Comparison of ENCODE assay signal across 9 mouse cellular contexts in the genomic region with DNA sequence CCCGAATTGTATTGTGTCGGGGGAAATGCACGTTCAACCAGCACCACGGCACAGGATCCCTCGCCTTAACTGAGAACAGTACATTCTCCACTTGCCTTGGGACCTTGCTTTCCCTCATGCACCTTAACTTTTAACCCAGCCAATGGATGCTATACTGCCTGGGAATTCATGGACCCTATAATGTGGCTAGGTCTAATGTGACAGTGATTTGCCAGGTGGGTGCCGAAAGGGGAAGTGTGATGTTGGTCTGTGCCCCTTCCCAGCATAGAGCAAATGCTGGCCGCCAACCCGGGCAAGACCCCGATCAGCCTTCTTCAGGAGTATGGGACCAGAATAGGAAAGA. TPM values are rescaled to one million over a fixed set of nuclear protein-coding genes. Genes with fewer than 3 reads are reported as not detected.
DNase-seq lines count a peak whose midpoint lies in the region; ATAC-seq and TF ChIP-seq lines count a peak whose summit lies in the region.
"Had no signal": no experiment of that assay in that cellular context is flagged by ENCODE, and none has a peak within 500 bp of the region (broad histone marks: within the 10 kb centered on the region; RNA-seq: fewer than 3 reads in every experiment).

No protein-coding gene starts in this region.

- TF ChIP-seq EP300 in liver, embryonic 14.5 days (IDR thresholded peaks at IDR 0.05; ENCODE audit: low read depth), result no peak

- no peak for DNase-seq in heart, embryonic 10.5 days (ENCODE audit: low spot score)
- DNase-seq in heart, postnatal 4 days, result no peak
- no peak for DNase-seq in liver, embryonic 14.5 days (ENCODE audit: low read depth in 3 of 3, low spot score in 3 of 3)
- no peak for DNase-seq in cerebellum, postnatal 14 days
- DNase-seq in gastrocnemius, postnatal 4 days (ENCODE audit: low spot score in 2 of 2), result no peak

- peak overlapping the region; percentile 83 for H3K9ac ChIP-seq in forebrain, embryonic 13.5 days
- peak overlapping the region; percentile 78 for H3K9ac ChIP-seq in liver, embryonic 14.5 days (replicated peaks)

- H3K4me1 ChIP-seq in heart, embryonic 10.5 days, result peaks cover 38% of the 10 kb centered on the region
- peaks cover 34% of the 10 kb centered on the region for H3K4me1 ChIP-seq in forebrain, embryonic 13.5 days
- H3K4me1 ChIP-seq in liver, embryonic 14.5 days (replicated peaks; ENCODE audit: control insufficient read depth in 2 of 2, insufficient read depth in 2 of 2, low read length in 1 of 2), result peaks cover 11 to 13% of the 10 kb centered on the region in 2 experiments

- peak overlapping the region; percentile 98 for H3K27ac ChIP-seq in heart, embryonic 10.5 days
- peak overlapping the region; percentile 97 for H3K27ac ChIP-seq in forebrain, embryonic 13.5 days
- peak overlapping the region; percentile 73 for H3K27ac ChIP-seq in liver, embryonic 14.5 days

- peak overlapping the region; percentile 81 for H3K4me2 ChIP-seq in forebrain, embryonic 13.5 days
- peak overlapping the region; percentile 93 for H3K4me2 ChIP-seq in liver, embryonic 14.5 days (ENCODE audit: low read depth)

- H3K27me3 ChIP-seq in heart, embryonic 10.5 days (ENCODE audit: insufficient read depth, poor library complexity, severe bottlenecking), result no peaks in the 10 kb centered on the region
- no peaks in the 10 kb centered on the region for H3K27me3 ChIP-seq in C2C12 (ENCODE audit: control insufficient read depth, insufficient read depth, insufficient read length)
- no peaks in the 10 kb centered on the region for H3K27me3 ChIP-seq in forebrain, embryonic 13.5 days
- H3K27me3 ChIP-seq in liver, embryonic 14.5 days (ENCODE audit: control insufficient read depth, insufficient read depth, low read length), result peaks cover 3% of the 10 kb centered on the region

- peaks cover 57% of the 10 kb centered on the region for H3K79me2 ChIP-seq in C2C12 (ENCODE audit: control insufficient read depth, insufficient read depth)

- WGBS in heart, embryonic 10.5 days, result 18% methylated on average over 9 of the region's 9 CpGs
- WGBS in forebrain, embryonic 13.5 days, result 22% methylated on average over 9 of the region's 9 CpGs
- 2% methylated on average over 9 of the region's 9 CpGs for WGBS in liver, embryonic 14.5 days (ENCODE audit: insufficient replicate concordance)

- peak overlapping the region; percentile 73 for H3ac ChIP-seq in C2C12 (ENCODE audit: control insufficient read depth, insufficient read length, low read depth)

- peaks cover 36% of the 10 kb centered on the region for H3K79me3 ChIP-seq in C2C12 (ENCODE audit: low read depth)

- no peak for ATAC-seq in forebrain, embryonic 13.5 days
- ATAC-seq in liver, embryonic 14.5 days (ENCODE audit: insufficient read depth), result no peak
- no peak for ATAC-seq in inflammation-experienced regulatory T-cells, adult 6 months

- H3K9me3 ChIP-seq in heart, embryonic 10.5 days, result no peaks in the 10 kb centered on the region
- H3K9me3 ChIP-seq in forebrain, embryonic 13.5 days (replicated peaks), result no peaks in the 10 kb centered on the region
- H3K9me3 ChIP-seq in liver, embryonic 14.5 days (ENCODE audit: control insufficient read depth, low read length), result no peaks in the 10 kb centered on the region

- H3K4me3 ChIP-seq in heart, embryonic 10.5 days, result peak overlapping the region; percentile 81
- H3K4me3 ChIP-seq in C2C12 (ENCODE audit: insufficient read depth, poor library complexity, severe bottlenecking), result peak overlapping the region; percentile 68
- peak overlapping the region; percentile 72 for H3K4me3 ChIP-seq in forebrain, embryonic 13.5 days
- H3K4me3 ChIP-seq in liver, embryonic 14.5 days (ENCODE audit: insufficient read depth in 1 of 2, low read depth in 2 of 2, low read length in 2 of 2), result peak overlapping the region; percentile 72 to 87

- H3K36me3 ChIP-seq in heart, embryonic 10.5 days, result peaks cover 33% of the 10 kb centered on the region
- H3K36me3 ChIP-seq in C2C12 (ENCODE audit: control insufficient read depth, insufficient read depth), result peaks cover 41% of the 10 kb centered on the region
- H3K36me3 ChIP-seq in forebrain, embryonic 13.5 days (ENCODE audit: poor library complexity, severe bottlenecking), result peaks cover 29% of the 10 kb centered on the region
- H3K36me3 ChIP-seq in liver, embryonic 14.5 days (replicated peaks; ENCODE audit: control insufficient read depth, insufficient read depth, low read depth), result no peaks in the 10 kb centered on the region

- no peak for TF ChIP-seq CTCF in C2C12 (IDR thresholded peaks at IDR 0.05; ENCODE audit: control insufficient read depth, insufficient read depth, insufficient read length)
- no peak for TF ChIP-seq CTCF in liver, embryonic 14.5 days (IDR thresholded peaks at IDR 0.05; ENCODE audit: low read depth)

TF ChIP-seq in C2C12, 6 proteins besides CTCF, POLR2A, EP300 and RAD21:
- TF ChIP-seq FOSL1 (IDR thresholded peaks at IDR 0.05; ENCODE audit: insufficient read depth, low read length, poor library complexity, severe bottlenecking) (no peak), CEBPB (IDR thresholded peaks at IDR 0.05; ENCODE audit: low read depth) (no peak), MAX (IDR thresholded peaks at IDR 0.05) (no peak), MYOG (IDR thresholded peaks at IDR 0.05; ENCODE audit: control insufficient read depth, extremely low read depth, insufficient read length) (no peak), USF1 (IDR thresholded peaks at IDR 0.05; ENCODE audit: low read depth) (no peak), MYOD1 (IDR thresholded peaks at IDR 0.05; ENCODE audit: control insufficient read depth, insufficient read length, low read depth) (no peak)

RNA-seq across cellular contexts. Expression of gene Tarbp2, which starts 0.8 kb away (rescaled TPM):
- 127 and 140 TPM in 2 replicates for polyA plus RNA-seq in heart, embryonic 10.5 days (2016; fragmentation: Nextera tagmentation; extraction: Ambion mirVana)
- 10 to 100 TPM; 58.6 to 58.9 TPM for total RNA-seq in heart, postnatal 4 days (2021)
- 127 TPM for polyA plus RNA-seq in C2C12 (2012; fragmentation: generic; extraction: Trizol)
- 87.7 and 103 TPM in 2 replicates for polyA plus RNA-seq in forebrain, embryonic 13.5 days (2015; fragmentation: Nextera tagmentation; extraction: Ambion mirVana)
- 39.6 and 40.9 TPM in 2 replicates for polyA plus RNA-seq in liver, embryonic 14.5 days (2012; rRNA removed)
- polyA plus RNA-seq in liver, embryonic 14.5 days (2014; fragmentation: Nextera tagmentation; extraction: Ambion mirVana), result 31.5 and 40.2 TPM in 2 replicates
- 10 to 100 TPM; 22.8 to 34.5 (median 27.5) TPM for polyA plus RNA-seq in inflammation-experienced regulatory T-cells, adult 6 months (2017; shearing (Covaris generic))
- total RNA-seq in gastrocnemius, postnatal 4 days (2021), result 10 to 100 TPM; 54.7 to 56.9 TPM

RNA-seq across cellular contexts. Expression of gene Map3k12, which starts 2.0 kb away (rescaled TPM):
- 17.9 and 19.7 TPM in 2 replicates for polyA plus RNA-seq in heart, embryonic 10.5 days (2016; fragmentation: Nextera tagmentation; extraction: Ambion mirVana)
- total RNA-seq in heart, postnatal 4 days (2021), result 1 to 10 TPM; 5.4 to 6.1 TPM
- 11.2 TPM for polyA plus RNA-seq in C2C12 (2012; fragmentation: generic; extraction: Trizol)
- polyA plus RNA-seq in forebrain, embryonic 13.5 days (2015; fragmentation: Nextera tagmentation; extraction: Ambion mirVana), result 37.6 and 40.4 TPM in 2 replicates
- 0.77 and 1.3 TPM in 2 replicates for polyA plus RNA-seq in liver, embryonic 14.5 days (2012; rRNA removed)
- 0.78 and 1.1 TPM in 2 replicates for polyA plus RNA-seq in liver, embryonic 14.5 days (2014; fragmentation: Nextera tagmentation; extraction: Ambion mirVana)
- polyA plus RNA-seq in inflammation-experienced regulatory T-cells, adult 6 months (2017; shearing (Covaris generic)), result 1 to 10 TPM; 6.6 to 10.0 (median 7.5) TPM
- 1 to 10 TPM; 6.1 to 6.3 TPM for total RNA-seq in gastrocnemius, postnatal 4 days (2021)

RNA-seq across cellular contexts. Expression of gene Npff, which starts 5.9 kb away (rescaled TPM):
- polyA plus RNA-seq in heart, embryonic 10.5 days (2016; fragmentation: Nextera tagmentation; extraction: Ambion mirVana), result 0.88 and 0.99 TPM in 2 replicates
- total RNA-seq in heart, postnatal 4 days (2021), result 1 to 10 TPM; 2.6 to 3.0 TPM
- polyA plus RNA-seq in C2C12 (2012; fragmentation: generic; extraction: Trizol), result 0.94 TPM
- 1.6 and 3.9 TPM in 2 replicates for polyA plus RNA-seq in forebrain, embryonic 13.5 days (2015; fragmentation: Nextera tagmentation; extraction: Ambion mirVana)
- 1.2 and 1.4 TPM in 2 replicates for polyA plus RNA-seq in liver, embryonic 14.5 days (2012; rRNA removed)
- 0.19 and 0.94 TPM in 2 replicates for polyA plus RNA-seq in liver, embryonic 14.5 days (2014; fragmentation: Nextera tagmentation; extraction: Ambion mirVana)
- 1 to 10 TPM; 1.1 to 6.1 (median 3.2) TPM for polyA plus RNA-seq in inflammation-experienced regulatory T-cells, adult 6 months (2017; shearing (Covaris generic))
- total RNA-seq in gastrocnemius, postnatal 4 days (2021), result 1 to 10 TPM; 3.4 to 4.9 TPM

RNA-seq across cellular contexts. Expression of gene Gm10337, which starts 15.3 kb away (rescaled TPM):
- not detected in 2 replicates for polyA plus RNA-seq in heart, embryonic 10.5 days (2016; fragmentation: Nextera tagmentation; extraction: Ambion mirVana)
- 1 to 10 TPM in 1 of 2 experiments, not detected in 1; 7.3 TPM for total RNA-seq in heart, postnatal 4 days (2021)
- polyA plus RNA-seq in C2C12 (2012; fragmentation: generic; extraction: Trizol), result not detected
- polyA plus RNA-seq in forebrain, embryonic 13.5 days (2015; fragmentation: Nextera tagmentation; extraction: Ambion mirVana), result 6.6 and 13.4 TPM in 2 replicates
- not detected in 2 replicates for polyA plus RNA-seq in liver, embryonic 14.5 days (2012; rRNA removed)
- not detected in 2 replicates for polyA plus RNA-seq in liver, embryonic 14.5 days (2014; fragmentation: Nextera tagmentation; extraction: Ambion mirVana)
- not detected for polyA plus RNA-seq in inflammation-experienced regulatory T-cells, adult 6 months (2017; shearing (Covaris generic))
- total RNA-seq in gastrocnemius, postnatal 4 days (2021), result 1 to 10 TPM in 1 of 2 experiments, not detected in 1; 7.6 TPM
- total RNA-seq: left cerebral cortex, adult 8-10 months had no signal

RNA-seq across cellular contexts. Expression of gene Pcbp2, which starts 48.5 kb away (rescaled TPM):
- polyA plus RNA-seq in heart, embryonic 10.5 days (2016; fragmentation: Nextera tagmentation; extraction: Ambion mirVana), result 143 and 183 TPM in 2 replicates
- 100 to 1,000 TPM; 703 to 721 TPM for total RNA-seq in heart, postnatal 4 days (2021)
- polyA plus RNA-seq in C2C12 (2012; fragmentation: generic; extraction: Trizol), result 1,132 TPM
- polyA plus RNA-seq in forebrain, embryonic 13.5 days (2015; fragmentation: Nextera tagmentation; extraction: Ambion mirVana), result 198 and 212 TPM in 2 replicates
- 185 and 221 TPM in 2 replicates for polyA plus RNA-seq in liver, embryonic 14.5 days (2012; rRNA removed)
- 93.3 and 103 TPM in 2 replicates for polyA plus RNA-seq in liver, embryonic 14.5 days (2014; fragmentation: Nextera tagmentation; extraction: Ambion mirVana)
- polyA plus RNA-seq in inflammation-experienced regulatory T-cells, adult 6 months (2017; shearing (Covaris generic)), result 100 to 1,000 TPM; 156 to 225 (median 201) TPM
- 100 to 1,000 TPM; 614 to 662 TPM for total RNA-seq in gastrocnemius, postnatal 4 days (2021)
